Mouse (Mus musculus): ENCODE measurements around the gene Zfyve9.

DNA sequence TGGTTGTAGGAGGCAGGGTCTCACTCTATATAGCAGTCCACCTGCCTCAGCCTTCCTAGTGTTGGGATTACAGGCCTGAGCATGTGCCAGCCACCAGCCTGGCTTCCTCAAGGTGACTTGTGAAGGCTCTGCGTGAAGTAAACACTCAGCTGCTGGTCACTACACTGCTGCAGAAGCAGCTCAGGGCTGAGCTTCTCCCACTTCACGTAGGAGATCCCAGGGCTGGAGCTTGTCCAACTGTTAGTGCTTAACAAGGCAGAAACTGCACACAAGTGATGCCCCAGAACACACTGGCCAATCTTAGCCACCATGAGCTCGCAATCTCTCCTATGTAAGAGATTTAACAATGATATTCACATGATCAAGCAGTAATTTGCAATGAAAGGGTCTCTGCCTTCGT is 145.9 kb downstream of the Zfyve9 start:
- no peak for TF ChIP-seq EP300 (IDR thresholded peaks at IDR 0.05; ENCODE audit: low read depth)
- no peak for TF ChIP-seq CTCF (IDR thresholded peaks at IDR 0.05; ENCODE audit: low read depth)
